Mouse (Mus musculus) urinary bladder, postnatal 4 days (tissue): ENCODE measurements around the gene Pim3.

Source experiments
- DNase-seq, 2 experiments: peaks; one replicate each; pipeline ENCODE4 v3.0.0; 2021 to 2022; ENCODE audit warnings: low spot score in 2 of 2

Pim3 gene

GRCm38 (mm10) chr15:88858141-88858541 lies 3.8 kb upstream of the Pim3 start:
- no peak for DNase-seq

GRCm38 (mm10) chr15:88858707-88859106 lies 3.3 kb upstream of the Pim3 start:
- DNase-seq = no peak

GRCm38 (mm10) chr15:88859206-88859970 lies 2.6 kb upstream of the Pim3 start:
- no peak for DNase-seq

GRCm38 (mm10) chr15:88860781-88861180 lies 1.2 kb upstream of the Pim3 start:
- DNase-seq = no peak

- peak; percentile 67 to 79 for DNase-seq
Observed at GRCm38 (mm10) chr15:88862881-88863694, 1.1 kb downstream of the Pim3 start.

- DNase-seq = peak; percentile 89 to 90
Observed at GRCm38 (mm10) chr15:88863695-88864231, 1.8 kb downstream of the Pim3 start.

GRCm38 (mm10) chr15:88864270-88865030 lies 2.5 kb downstream of the Pim3 start:
- DNase-seq = no peak

- no peak for DNase-seq
Observed at GRCm38 (mm10) chr15:88865061-88865460, 3.1 kb downstream of the Pim3 start.

GRCm38 (mm10) chr15:88865888-88866695 lies 4.1 kb downstream of the Pim3 start:
- no peak for DNase-seq

GRCm38 (mm10) chr15:88866934-88867356 lies 5.0 kb downstream of the Pim3 start:
- DNase-seq = no peak

- no peak for DNase-seq
Observed at GRCm38 (mm10) chr15:88867368-88868023, 5.5 kb downstream of the Pim3 start.

- no peak for DNase-seq
Observed at GRCm38 (mm10) chr15:88868024-88868742, 6.2 kb downstream of the Pim3 start.

- DNase-seq = no peak
Observed at GRCm38 (mm10) chr15:88870418-88871185, 8.6 kb downstream of the Pim3 start.

- no peak for DNase-seq
Observed at GRCm38 (mm10) chr15:88874061-88874460, 12.1 kb downstream of the Pim3 start.

- no peak for DNase-seq
Observed at GRCm38 (mm10) chr15:88874477-88874876, 12.5 kb downstream of the Pim3 start.

GRCm38 (mm10) chr15:88875625-88876081 lies 13.7 kb downstream of the Pim3 start:
- no peak for DNase-seq

GRCm38 (mm10) chr15:88876155-88877020 lies 14.4 kb downstream of the Pim3 start:
- DNase-seq = peak; percentile 65 to 87

- no peak for DNase-seq
Observed at GRCm38 (mm10) chr15:88877021-88877400, 15.0 kb downstream of the Pim3 start.
